Mouse (Mus musculus) left cerebral cortex, postnatal 4 days (tissue): ENCODE measurements around the gene Mtus2. TPM values are rescaled to one million over a fixed set of nuclear protein-coding genes. Genes with fewer than 3 reads are reported as not detected.

Experiments
- DNase-seq: peaks from one replicate; pipeline ENCODE4 v3.0.0-alpha.2; 2022
- intact Hi-C: fragments of 180-260 bp; cut with DNase I; formaldehyde crosslinking; loops from one replicate; pipeline ENCODE4 v1.15.1; 2025
- total RNA-seq, 2 experiments: library from RNA; stranded (reverse); gene quantifications; 2 replicates each; pipeline ENCODE4 v1.2.3; 2021

Mtus2 gene
- total RNA-seq, 2 experiments from 2014 or later, result 54.7 to 57.7 TPM

- intact Hi-C loops, result no loop called here
- no peak for DNase-seq
Measured at GRCm38 (mm10) chr5:148027985-148028384, 70.9 kb downstream of the Mtus2 start.

DNA sequence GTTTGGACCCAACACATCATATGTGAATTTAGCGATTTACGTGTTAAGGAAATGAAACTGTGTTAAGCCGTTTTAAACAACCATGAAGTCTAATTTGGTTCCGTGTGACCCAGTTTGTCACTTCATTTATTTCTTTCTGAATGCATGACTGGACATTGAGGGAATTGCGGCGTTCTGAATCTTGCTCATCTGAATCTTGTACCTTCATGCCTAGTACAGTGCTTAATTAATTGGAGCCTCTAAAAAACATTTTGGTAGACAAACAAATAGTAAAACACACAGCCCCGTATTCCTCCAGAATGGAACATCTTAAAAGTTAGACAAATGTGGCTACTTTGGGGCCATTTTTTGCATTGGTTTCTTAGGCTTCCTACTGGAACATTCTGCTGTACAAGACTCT is 84.5 kb downstream of the Mtus2 start:
- DNase-seq, result no peak
- intact Hi-C loops, result no loop called here

DNA sequence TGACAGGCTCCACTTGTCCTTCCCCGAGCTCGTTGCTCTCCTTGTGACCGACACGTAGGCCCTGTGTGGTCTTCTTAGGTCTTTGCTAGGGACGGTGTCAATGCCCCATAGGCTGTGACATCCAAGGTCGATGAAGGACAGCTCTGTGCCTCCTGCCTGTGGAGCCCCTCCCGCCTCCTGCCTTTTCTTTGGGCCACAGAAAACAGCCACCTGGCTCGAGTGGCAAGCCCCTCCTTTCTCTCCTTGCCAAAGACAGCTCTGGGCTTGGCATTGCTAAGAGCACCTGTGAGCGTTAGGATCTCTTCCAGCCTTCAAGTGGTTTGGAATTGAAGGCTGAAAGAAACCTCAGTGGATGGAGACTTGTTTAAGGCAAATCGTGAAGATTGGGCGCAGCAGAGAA is 91.1 kb downstream of the Mtus2 start:
- intact Hi-C loops, result no loop called here
- DNase-seq, result peak; percentile 34

DNA sequence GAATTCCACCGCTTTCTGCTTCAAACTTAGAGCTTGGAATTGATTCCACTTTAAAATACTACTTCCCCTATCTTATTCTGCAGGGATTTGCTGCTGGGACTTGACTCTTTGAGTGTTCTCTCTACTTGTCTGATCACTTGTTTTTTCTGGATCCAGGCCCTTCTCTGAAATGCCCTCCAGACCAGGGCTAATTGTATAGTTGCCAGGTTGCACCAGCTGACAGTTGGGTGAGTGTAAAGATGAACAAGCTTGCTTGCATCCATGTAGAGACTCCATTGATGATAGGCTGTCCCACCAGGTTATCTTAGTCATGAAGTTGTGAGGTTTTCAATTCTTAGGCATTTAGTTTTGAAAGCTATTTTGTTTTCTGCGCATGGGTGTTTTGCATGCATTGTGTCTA is 92.2 kb downstream of the Mtus2 start:
- intact Hi-C loops, result no loop called here
- no peak for DNase-seq

DNA sequence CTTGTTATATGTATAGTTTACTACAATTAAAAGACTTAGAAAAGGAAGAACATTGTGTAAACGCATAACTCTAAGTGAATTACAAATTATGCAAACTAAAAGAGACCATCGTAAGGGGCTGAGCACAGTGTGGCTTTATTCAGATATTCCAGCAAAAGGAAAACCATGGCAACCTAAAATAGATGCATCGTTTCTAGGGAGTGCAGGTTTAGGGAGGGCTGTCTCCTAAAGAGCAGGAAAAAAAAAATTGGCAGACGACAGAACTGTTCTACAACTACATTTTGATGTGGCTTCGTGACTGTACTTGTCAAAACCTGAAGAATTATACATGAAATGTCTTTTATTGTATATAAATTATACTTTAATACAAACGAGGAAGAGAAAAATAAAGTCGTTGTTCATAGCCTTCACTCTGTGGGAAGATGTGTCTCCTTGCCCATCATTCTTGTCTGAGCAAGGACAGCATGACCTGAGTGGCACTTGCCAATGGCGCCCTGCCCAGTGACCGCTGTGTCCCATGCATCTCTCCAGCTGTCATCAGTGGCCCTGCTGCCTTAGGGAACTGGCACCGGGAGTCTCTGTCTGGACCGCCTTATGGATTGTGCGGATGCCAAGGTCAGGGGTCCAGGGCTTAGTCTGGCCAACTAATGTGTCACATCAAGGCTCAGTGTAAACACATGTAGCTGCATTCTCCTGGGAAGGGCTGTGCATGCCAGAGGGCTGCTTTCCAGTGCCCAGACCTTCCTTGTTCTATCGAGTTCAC is 95.9 kb downstream of the Mtus2 start:
- intact Hi-C loops, result no loop called here
- peak; percentile 97 for DNase-seq

GRCm38 (mm10) chr5:148053609-148053990 is 96.5 kb downstream of the Mtus2 start:
- DNase-seq, result no peak
- intact Hi-C loops, result no loop called here

DNA sequence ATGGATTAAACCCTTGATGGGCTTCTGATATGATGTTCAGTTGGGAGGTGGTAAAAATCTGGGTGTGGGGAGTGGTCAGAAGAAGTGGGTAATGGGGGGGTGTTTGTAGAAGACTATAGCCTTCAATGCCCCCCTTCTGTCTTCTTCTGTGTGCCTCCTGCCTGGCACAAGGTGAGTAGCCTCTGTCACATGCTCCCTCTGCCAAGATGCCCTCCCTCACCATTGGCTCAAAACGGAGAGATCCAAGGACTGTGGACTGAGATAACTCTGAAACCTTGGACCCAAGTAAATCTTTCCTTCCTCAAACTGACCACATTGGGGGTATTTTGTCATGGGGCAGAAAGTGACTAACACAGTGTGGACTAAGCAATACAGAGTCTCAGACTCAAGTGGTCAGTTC is 99.7 kb downstream of the Mtus2 start:
- intact Hi-C loops, result no loop called here
- DNase-seq, result no peak

- intact Hi-C loops, result no loop called here
Measured at GRCm38 (mm10) chr5:148057433-148057832, 100.3 kb downstream of the Mtus2 start.

GRCm38 (mm10) chr5:148059339-148059738 is 102.2 kb downstream of the Mtus2 start:
- DNase-seq, result no peak
- intact Hi-C loops, result no loop called here

More at GRCm38 (mm10) chr5:148057433-148057832, 100.3 kb downstream of the Mtus2 start:
- no peak for DNase-seq

- DNase-seq, result no peak
- intact Hi-C loops, result no loop called here
Measured at GRCm38 (mm10) chr5:148061869-148062268, 104.7 kb downstream of the Mtus2 start.

DNA sequence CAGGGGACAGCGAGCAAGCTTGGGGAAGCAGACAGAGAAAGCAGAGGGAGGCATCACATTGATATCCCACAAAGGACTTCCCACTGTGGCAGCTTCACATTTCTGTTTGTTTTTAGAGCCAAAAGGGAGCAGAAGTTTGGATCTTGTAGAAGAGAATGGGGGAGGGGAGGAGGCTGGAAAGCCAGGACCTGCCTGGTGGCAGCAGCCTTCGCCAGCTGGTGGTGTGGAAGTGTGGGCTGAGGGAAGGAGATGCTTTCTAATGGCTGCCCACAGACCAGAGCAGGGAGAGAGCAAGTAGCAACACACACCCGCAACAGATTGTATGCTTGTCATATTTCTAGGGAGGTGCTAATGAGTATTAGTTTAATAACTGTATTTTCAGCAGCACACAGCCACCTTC is 106.6 kb downstream of the Mtus2 start:
- intact Hi-C loops, result no loop called here
- peak; percentile 58 for DNase-seq

DNA sequence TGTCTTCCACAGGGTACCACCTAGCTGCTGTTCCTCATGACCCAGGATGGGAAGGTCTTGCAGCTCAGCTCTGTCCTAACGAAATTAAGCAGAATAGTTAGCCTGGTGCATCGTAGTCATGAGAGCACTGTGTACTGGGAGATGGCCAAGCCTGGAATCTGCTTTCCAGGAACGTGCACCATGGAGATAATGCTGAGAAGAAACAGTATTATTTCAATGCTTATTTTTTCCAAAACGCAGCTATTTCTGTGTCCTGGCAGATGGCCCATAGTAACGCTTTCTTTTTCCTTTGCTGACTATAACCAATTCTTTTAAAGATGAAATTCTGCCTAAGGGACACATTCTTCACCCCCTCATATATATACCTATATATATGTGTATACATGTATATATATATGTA is 108.1 kb downstream of the Mtus2 start:
- no peak for DNase-seq
- intact Hi-C loops, result no loop called here

DNA sequence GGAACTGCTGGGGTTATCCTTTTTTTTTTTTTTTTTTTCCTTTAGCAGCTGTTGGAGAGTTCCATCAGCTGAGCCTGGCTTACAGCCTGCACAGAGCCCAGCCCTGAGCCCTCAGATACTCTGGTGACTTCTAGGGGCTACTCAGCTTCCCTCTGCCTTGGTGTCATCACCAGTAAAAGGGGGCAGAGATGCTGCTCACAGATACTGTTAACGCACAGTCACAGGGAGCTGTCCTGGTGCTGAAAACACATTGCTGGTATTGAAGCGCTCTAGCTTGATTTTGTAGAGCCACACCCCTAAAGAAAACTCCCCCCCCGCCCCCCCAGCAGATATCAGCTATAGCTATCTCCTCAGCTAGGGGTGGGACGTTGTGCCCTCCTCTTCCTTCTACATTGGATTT is 112.8 kb downstream of the Mtus2 start:
- no peak for DNase-seq
- intact Hi-C loops, result no loop called here

DNA sequence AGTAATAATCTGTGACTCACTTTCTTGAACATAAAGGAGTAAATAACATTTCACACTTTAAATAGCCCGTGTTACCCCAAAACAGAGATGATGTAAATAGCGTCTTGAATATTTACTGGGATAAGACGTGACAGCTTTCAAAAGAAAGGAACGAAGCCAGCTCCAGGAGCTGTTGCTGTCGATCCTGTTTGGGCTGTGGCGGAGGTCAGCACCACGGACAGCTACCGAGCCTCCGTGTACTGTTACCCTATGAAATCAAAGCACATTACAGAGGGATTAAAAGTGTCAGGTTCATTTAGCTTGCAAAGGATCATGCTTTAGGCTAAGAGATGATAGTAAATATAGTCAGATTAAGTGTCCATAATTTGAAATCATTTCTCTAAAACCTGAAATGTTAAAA is 114.7 kb downstream of the Mtus2 start:
- intact Hi-C loops, result no loop called here
- no peak for DNase-seq

- DNase-seq, result no peak
- intact Hi-C loops, result no loop called here
Measured at GRCm38 (mm10) chr5:148073461-148073860, 116.3 kb downstream of the Mtus2 start.

DNA sequence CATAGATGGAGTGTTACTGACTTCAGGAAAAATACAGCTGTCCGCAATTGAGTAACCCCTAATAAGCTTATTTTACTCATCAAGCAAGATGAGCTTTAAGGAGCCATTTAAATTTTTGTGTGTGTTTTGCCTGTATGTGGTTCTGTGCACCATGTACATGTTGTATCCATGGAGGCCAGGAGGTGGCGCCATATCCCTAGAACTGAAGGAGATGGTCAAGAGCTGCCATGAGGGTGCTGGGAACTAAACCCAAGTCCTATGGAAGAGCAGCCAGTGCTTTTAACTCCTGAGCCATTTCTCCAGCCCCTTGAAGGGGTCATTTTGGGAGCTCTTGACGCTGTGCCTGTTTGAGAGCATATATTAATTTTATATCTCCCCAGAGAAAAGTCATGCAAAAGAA is 122.6 kb downstream of the Mtus2 start:
- DNase-seq, result no peak
- intact Hi-C loops, result no loop called here

- DNase-seq, result no peak
- intact Hi-C loops, result no loop called here
Measured at GRCm38 (mm10) chr5:148083541-148083940, 126.4 kb downstream of the Mtus2 start.

DNA sequence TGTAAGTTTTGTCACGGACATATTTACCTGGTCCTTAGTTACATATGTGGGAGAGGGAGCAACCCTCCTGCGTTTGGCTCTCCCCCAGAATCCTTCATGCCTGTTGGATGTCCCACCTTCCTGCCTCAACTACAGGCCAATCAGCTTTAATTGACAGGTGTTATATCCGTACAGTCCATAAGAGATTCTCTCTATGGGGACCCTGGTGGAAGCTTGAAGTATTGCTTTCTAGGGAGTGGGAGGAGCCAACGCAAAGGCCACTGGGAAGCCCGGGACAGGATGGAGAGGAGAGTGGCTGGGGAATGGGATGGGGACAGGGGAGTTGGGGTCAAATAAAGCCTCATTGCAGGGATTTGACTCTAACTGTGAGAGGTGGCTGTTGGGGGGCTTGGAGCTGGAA is 127.6 kb downstream of the Mtus2 start:
- intact Hi-C loops, result no loop called here
- DNase-seq, result no peak

GRCm38 (mm10) chr5:148087796-148088195 is 130.7 kb downstream of the Mtus2 start:
- no peak for DNase-seq
- intact Hi-C loops, result no loop called here

DNA sequence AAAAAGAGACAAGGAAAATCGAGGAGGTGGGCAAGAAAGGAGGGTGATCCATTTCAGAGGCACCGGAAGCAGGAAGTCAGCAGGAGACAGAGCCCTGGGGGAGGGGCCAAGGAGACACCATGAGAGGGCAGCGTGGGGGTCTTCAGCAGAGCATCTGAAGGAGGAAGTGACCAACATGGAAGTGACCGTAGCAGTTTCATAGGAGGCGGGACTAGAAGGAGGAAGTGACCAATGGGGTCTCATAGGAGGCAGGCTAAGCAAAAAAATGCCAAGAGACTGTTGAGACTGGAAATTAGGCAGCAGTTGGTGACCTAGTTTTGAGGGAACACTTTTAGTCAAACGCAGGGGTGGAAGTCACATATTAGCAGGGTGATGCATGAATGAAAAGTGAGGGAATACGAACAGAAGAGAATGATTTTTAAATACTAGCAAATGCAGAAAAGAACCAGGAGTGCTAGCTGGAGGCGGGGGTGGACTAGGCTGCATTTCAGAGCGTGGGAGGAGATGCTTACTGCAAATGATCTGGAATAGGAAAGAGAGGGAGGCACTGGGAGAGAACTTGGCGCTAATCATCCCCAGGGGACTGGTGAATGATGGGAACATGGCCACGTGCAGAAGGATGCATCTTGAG is 133.2 kb downstream of the Mtus2 start:
- no peak for DNase-seq
- intact Hi-C loops, result no loop called here

DNA sequence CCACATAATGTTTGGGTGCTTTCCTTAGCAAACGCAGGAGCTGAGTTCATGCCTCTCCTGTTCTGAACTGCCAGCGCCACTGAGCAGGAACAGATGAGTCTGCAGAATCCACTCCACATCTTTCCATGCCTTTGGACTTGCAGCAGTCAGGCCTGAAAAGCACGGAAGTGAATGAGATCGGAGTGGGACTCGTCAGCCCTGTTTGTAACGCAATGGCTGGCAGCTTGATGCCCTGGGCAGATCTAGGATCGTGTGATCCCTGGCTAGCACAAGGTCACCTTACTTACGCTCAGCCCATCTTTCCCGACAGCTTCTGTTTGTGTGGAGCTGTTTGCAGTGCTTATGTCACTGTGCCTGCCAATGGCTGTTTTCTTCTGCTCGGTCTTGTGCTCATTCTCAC is 137.5 kb downstream of the Mtus2 start:
- intact Hi-C loops, result no loop called here
- DNase-seq, result no peak

GRCm38 (mm10) chr5:148099356-148099755 is 142.2 kb downstream of the Mtus2 start:
- intact Hi-C loops, result no loop called here
- no peak for DNase-seq

DNA sequence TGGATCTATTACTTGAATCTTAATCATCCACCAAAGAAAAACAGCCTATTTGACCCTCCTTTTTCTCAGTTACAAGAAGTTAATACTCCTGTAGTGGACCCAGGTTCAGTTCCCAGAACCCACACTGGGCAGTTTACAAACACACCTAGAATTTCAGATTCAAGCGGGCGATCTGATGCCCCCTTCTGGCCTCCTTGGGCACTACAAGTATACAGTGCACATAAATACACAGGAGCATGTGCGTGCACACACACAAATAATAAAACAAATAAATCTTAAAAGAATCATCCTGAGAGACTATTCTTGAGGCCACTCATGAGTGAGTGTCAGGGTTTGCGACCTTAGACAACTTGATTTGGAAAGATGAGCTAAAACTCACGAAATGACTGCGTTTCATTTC is 150.2 kb downstream of the Mtus2 start:
- intact Hi-C loops, result no loop called here
- DNase-seq, result no peak
